Mouse (Mus musculus) liver, embryonic 16.5 days (tissue): ENCODE data around the gene Pola2. TPM values are rescaled to one million over a fixed set of nuclear protein-coding genes. Genes with fewer than 3 reads are reported as not detected.

ENCODE experiments used
- ATAC-seq: fragments of 200-750 bp; cut with Nextera tagmentation; 2 replicates; pipeline ENCODE4 v1.8.0; 2017; ENCODE audit warnings: low read depth, mild to moderate bottlenecking, moderate number of reproducible peaks, moderate library complexity
- H3K27ac ChIP-seq: fragments of 300-500 bp; sonication (generic); 2 replicates; pipeline ENCODE4 v1.5.1; 2014; ENCODE audit warnings: mild to moderate bottlenecking, low read length
- H3K27me3 ChIP-seq: fragments of 300-500 bp; sonication (generic); 2 replicates; pipeline ENCODE4 v1.6.1; 2014; ENCODE audit warnings: low read depth, low read length, mixed read lengths; ENCODE audit not compliant: control insufficient read depth, insufficient read depth
- H3K36me3 ChIP-seq: fragments of 300-500 bp; sonication (generic); 2 replicates; pipeline ENCODE4 v1.6.1; 2014; ENCODE audit warnings: mild to moderate bottlenecking; ENCODE audit not compliant: control insufficient read depth, insufficient read depth
- H3K4me1 ChIP-seq: fragments of 300-500 bp; sonication (generic); 2 replicates; pipeline ENCODE4 v1.6.1; 2014; ENCODE audit warnings: low read depth, low read length, mixed read lengths; ENCODE audit not compliant: control insufficient read depth
- H3K4me2 ChIP-seq: fragments of 300-500 bp; sonication (generic); 2 replicates; pipeline ENCODE4 v1.6.1; 2014; ENCODE audit warnings: low read depth, low read length, mixed read lengths
- H3K4me3 ChIP-seq: fragments of 300-500 bp; sonication (generic); 2 replicates; pipeline ENCODE4 v1.5.1; 2014; ENCODE audit warnings: low read depth, mild to moderate bottlenecking, low read length
- H3K9ac ChIP-seq: fragments of 300-500 bp; sonication (generic); 2 replicates; pipeline ENCODE4 v1.6.1; 2014; ENCODE audit warnings: low read depth, low read length
- H3K9me3 ChIP-seq: fragments of 300-500 bp; sonication (generic); replicated peaks from 2 replicates; pipeline ENCODE4 v1.6.1; 2016; ENCODE audit warnings: low read length; ENCODE audit not compliant: control insufficient read depth
- WGBS: fragments of 180-500 bp; shearing (Covaris S2); extraction: QIAGEN DNeasy Blood & Tissue Kit; methylation state at CpG from one replicate; pipeline ENCODE4 v1.1.7; 2014; ENCODE audit not compliant: insufficient replicate concordance; 5-methylcytosine and 5-hydroxymethylcytosine counted together
- polyA plus RNA-seq: library from polyadenylated mRNA; unstranded; fragments of >200 nt; fragmentation: Nextera tagmentation; extraction: Ambion mirVana; gene quantifications from 2 replicates; pipeline ENCODE4 v1.2.1, GENCODE M21; 2015

Gene Pola2
- polyA plus RNA-seq, 1 experiment from 2014 or later: 47.2 TPM

- H3K9me3 ChIP-seq: no peaks in the 10 kb centered on the region
- H3K27me3 ChIP-seq: no peaks in the 10 kb centered on the region
- no peak overlapping the region for H3K9ac ChIP-seq
- WGBS: 77% methylated on average over 8 of the region's 8 CpGs
- peaks cover 9% of the 10 kb centered on the region for H3K4me1 ChIP-seq
- ATAC-seq: no peak
- H3K36me3 ChIP-seq: peaks cover 56% of the 10 kb centered on the region
- H3K27ac ChIP-seq: peak overlapping the region; percentile 56
- H3K4me3 ChIP-seq: no peak overlapping the region
- no peak overlapping the region for H3K4me2 ChIP-seq
Measured at GRCm38 (mm10) chr19:5945891-5946290, 18.1 kb downstream of the Pola2 start.

GRCm38 (mm10) chr19:5945027-5945426, 19.0 kb downstream of the Pola2 start:
- WGBS: 59% methylated on average over 7 of the region's 7 CpGs
- no peaks in the 10 kb centered on the region for H3K9me3 ChIP-seq
- peaks cover 9% of the 10 kb centered on the region for H3K4me1 ChIP-seq
- H3K27ac ChIP-seq: peak overlapping the region; percentile 42
- H3K27me3 ChIP-seq: no peaks in the 10 kb centered on the region
- H3K4me3 ChIP-seq: no peak overlapping the region
- H3K9ac ChIP-seq: no peak overlapping the region
- no peak overlapping the region for H3K4me2 ChIP-seq
- peaks cover 55% of the 10 kb centered on the region for H3K36me3 ChIP-seq
- ATAC-seq: peak; percentile 25; the same call in 1 of the 2 replicates

- Histone ChIP-seq H3K4me3 (no peak overlapping the region), H3K27ac (0 out of 2 replicates have a peak overlapping the region, but pooled peaks have one; percentile 1), H3K9ac (no peak overlapping the region), H3K36me3 (peaks cover 49% of the 10 kb centered on the region), H3K27me3 (no peaks in the 10 kb centered on the region), H3K4me2 (no peak overlapping the region), H3K9me3 (no peaks in the 10 kb centered on the region), H3K4me1 (peaks cover 9% of the 10 kb centered on the region)
- 73% methylated on average over 8 of the region's 8 CpGs for WGBS
- ATAC-seq: no peak
Measured at GRCm38 (mm10) chr19:5944145-5944544, 19.9 kb downstream of the Pola2 start.

- Histone ChIP-seq H3K36me3 (peaks cover 47% of the 10 kb centered on the region), H3K4me1 (peaks cover 12% of the 10 kb centered on the region), H3K9ac (no peak overlapping the region), H3K27me3 (no peaks in the 10 kb centered on the region), H3K27ac (no peak overlapping the region), H3K9me3 (no peaks in the 10 kb centered on the region), H3K4me3 (no peak overlapping the region), H3K4me2 (no peak overlapping the region)
- no peak for ATAC-seq
- WGBS: 91% methylated on average over 15 of the region's 15 CpGs
Measured at GRCm38 (mm10) chr19:5943404-5943803, 20.6 kb downstream of the Pola2 start.

GRCm38 (mm10) chr19:5942581-5942980, 21.4 kb downstream of the Pola2 start:
- H3K9me3 ChIP-seq: no peaks in the 10 kb centered on the region
- H3K4me3 ChIP-seq: no peak overlapping the region
- peaks cover 21% of the 10 kb centered on the region for H3K4me1 ChIP-seq
- ATAC-seq: no peak
- H3K9ac ChIP-seq: no peak overlapping the region
- H3K27me3 ChIP-seq: no peaks in the 10 kb centered on the region
- H3K27ac ChIP-seq: no peak overlapping the region
- no peak overlapping the region for H3K4me2 ChIP-seq
- peaks cover 42% of the 10 kb centered on the region for H3K36me3 ChIP-seq
- WGBS: 89% methylated on average over 7 of the region's 7 CpGs

GRCm38 (mm10) chr19:5940656-5941055, 23.3 kb downstream of the Pola2 start:
- Histone ChIP-seq H3K36me3 (peaks cover 32% of the 10 kb centered on the region), H3K27ac (no peak overlapping the region), H3K27me3 (no peaks in the 10 kb centered on the region), H3K4me3 (no peak overlapping the region), H3K9me3 (no peaks in the 10 kb centered on the region), H3K4me2 (no peak overlapping the region), H3K9ac (no peak overlapping the region), H3K4me1 (peaks cover 20% of the 10 kb centered on the region)
- no peak for ATAC-seq
- WGBS: 89% methylated on average over 10 of the region's 10 CpGs

GRCm38 (mm10) chr19:5940173-5940572, 23.8 kb downstream of the Pola2 start:
- H3K4me2 ChIP-seq: no peak overlapping the region
- peaks cover 32% of the 10 kb centered on the region for H3K36me3 ChIP-seq
- no peak overlapping the region for H3K27ac ChIP-seq
- H3K27me3 ChIP-seq: no peaks in the 10 kb centered on the region
- no peak overlapping the region for H3K9ac ChIP-seq
- 79% methylated on average over 4 of the region's 4 CpGs for WGBS
- no peak overlapping the region for H3K4me3 ChIP-seq
- peaks cover 21% of the 10 kb centered on the region for H3K4me1 ChIP-seq
- ATAC-seq: no peak
- H3K9me3 ChIP-seq: no peaks in the 10 kb centered on the region

- peaks cover 30% of the 10 kb centered on the region for H3K36me3 ChIP-seq
- ATAC-seq: no peak
- WGBS: 91% methylated on average over 5 of the region's 5 CpGs
- peaks cover 21% of the 10 kb centered on the region for H3K4me1 ChIP-seq
- H3K9ac ChIP-seq: no peak overlapping the region
- H3K9me3 ChIP-seq: no peaks in the 10 kb centered on the region
- no peaks in the 10 kb centered on the region for H3K27me3 ChIP-seq
- no peak overlapping the region for H3K4me2 ChIP-seq
- H3K4me3 ChIP-seq: no peak overlapping the region
- H3K27ac ChIP-seq: no peak overlapping the region
Measured at GRCm38 (mm10) chr19:5939715-5940114, 24.3 kb downstream of the Pola2 start.

GRCm38 (mm10) chr19:5938516-5938915, 25.5 kb downstream of the Pola2 start:
- Histone ChIP-seq H3K9ac (no peak overlapping the region), H3K4me1 (peaks cover 21% of the 10 kb centered on the region), H3K9me3 (no peaks in the 10 kb centered on the region), H3K4me2 (peak overlapping the region; percentile 49), H3K36me3 (peaks cover 26% of the 10 kb centered on the region), H3K27ac (peak overlapping the region; percentile 73), H3K27me3 (no peaks in the 10 kb centered on the region), H3K4me3 (no peak overlapping the region)
- ATAC-seq: 0 out of 2 replicates have a peak, but pooled peaks have one; percentile 31
- 71% methylated on average over 6 of the region's 6 CpGs for WGBS
